Mouse (Mus musculus) lung, postnatal 0 days (tissue): Measurements from ENCODE around the gene Nkg7.

Source experiments
- CTCF ChIP-seq: IDR thresholded peaks from 2 replicates; pipeline ENCODE4 v1.5.1; 2016; ENCODE audit warnings: antibody characterized with exemption, mild to moderate bottlenecking
- EP300 ChIP-seq: IDR thresholded peaks from 2 replicates; pipeline ENCODE4 v1.6.1; 2016; ENCODE audit warnings: antibody characterized with exemption, mild to moderate bottlenecking, control low read depth

DNA sequence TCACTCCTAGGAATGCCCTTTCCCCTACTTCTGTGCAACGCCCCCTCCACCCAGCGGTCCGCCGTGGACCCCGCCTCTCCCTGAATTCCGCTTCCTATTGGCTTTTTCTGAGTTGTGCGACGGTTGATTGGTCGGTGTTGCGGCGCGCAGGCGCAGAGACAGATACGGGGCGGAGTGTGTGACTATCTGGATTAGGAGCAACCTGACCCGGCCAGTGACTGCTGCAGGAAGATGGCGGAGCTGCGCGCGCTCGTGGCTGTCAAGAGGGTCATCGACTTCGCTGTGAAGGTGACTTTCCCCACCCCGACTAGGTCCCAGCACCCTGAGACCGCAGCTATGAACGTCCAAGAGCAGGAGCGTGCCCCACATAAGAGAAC, 7.0 kb downstream of the Nkg7 start, which contains the start of the genes Etfb and Gm45233:
- peak; percentile 10; the same call in 1 of the 2 replicates for TF ChIP-seq CTCF
- TF ChIP-seq EP300, result no peak; the same call in 1 of the 2 replicates
